25 mouse cellular contexts compared by ENCODE assay signal in the genomic region with DNA sequence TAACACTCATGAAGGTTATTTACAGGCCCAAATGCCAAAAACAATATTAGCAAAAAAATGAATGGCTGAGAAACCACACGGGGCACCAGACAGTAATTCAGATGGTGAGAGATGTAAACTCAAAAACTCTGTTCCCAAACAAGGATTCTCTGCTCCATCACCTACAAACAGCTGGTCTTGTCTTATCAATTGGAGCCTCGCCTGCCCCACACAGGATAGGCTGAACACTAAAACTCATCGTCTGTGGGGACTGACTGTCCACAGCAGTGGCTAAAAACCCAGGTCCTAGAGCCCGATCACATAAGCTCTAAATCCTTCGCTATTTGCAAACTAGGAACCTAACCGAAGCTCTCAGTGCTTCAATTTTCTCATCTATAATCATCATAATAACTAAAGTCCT. TPM values are rescaled to one million over a fixed set of nuclear protein-coding genes. Genes with fewer than 3 reads are reported as not detected.
A peak's percentile ranks its signal among the peaks of the same experiment; 100 is the strongest.
DNase-seq lines count a peak whose midpoint lies in the region; ATAC-seq lines count a peak whose summit lies in the region.
"Had no signal": no experiment of that assay in that cellular context is flagged by ENCODE, and none has a peak within 500 bp of the region (broad histone marks: within the 10 kb centered on the region; RNA-seq: fewer than 3 reads in every experiment).

No protein-coding gene starts in this region.

- H3K27me3 ChIP-seq in liver, embryonic 13.5 days: peaks cover 24% of the 10 kb centered on the region
- H3K27me3 ChIP-seq in liver, embryonic 16.5 days (ENCODE audit: control insufficient read depth, insufficient read depth, low read depth, low read length): peaks cover 26% of the 10 kb centered on the region
- H3K27me3 ChIP-seq: hindbrain, embryonic 15.5 days had no signal

- H3K4me1 ChIP-seq in liver, embryonic 13.5 days (replicated peaks): peaks cover 79% of the 10 kb centered on the region
- H3K4me1 ChIP-seq in liver, embryonic 16.5 days (ENCODE audit: control insufficient read depth, low read depth, low read length): peaks cover 53% of the 10 kb centered on the region

- H3K4me3 ChIP-seq in liver, embryonic 13.5 days (replicated peaks): no peak overlapping the region
- no peak overlapping the region for H3K4me3 ChIP-seq in liver, embryonic 16.5 days (ENCODE audit: low read depth, low read length)
- H3K4me3 ChIP-seq: embryonic facial prominence, embryonic 10.5 days; embryonic facial prominence, embryonic 13.5 days; gastrocnemius, adult 2 months; hindbrain, embryonic 12.5 days; hindbrain, embryonic 15.5 days had no signal

- intact Hi-C loops in left cerebral cortex, postnatal 10 days (cut with DNase I): no loop called here

- peak; percentile 54 for DNase-seq in liver
- no peak for DNase-seq in liver, embryonic 13.5 days
- DNase-seq in adrenal gland, postnatal 14 days: no peak
- DNase-seq in ovary, postnatal 10 days (ENCODE audit: low spot score): no peak
- no peak for DNase-seq in left cerebral cortex, postnatal 10 days (ENCODE audit: extremely low spot score in 1 of 2, low spot score in 2 of 2)
- DNase-seq in urinary bladder, adult 2 months (ENCODE audit: low spot score): no peak
- DNase-seq: adrenal gland, adult 8-10 months; cerebellum, adult 11 months; cerebellum, adult 2 months; cerebellum, adult 9-11 months; cerebellum, postnatal 25 days; forebrain, postnatal 0 days; gastrocnemius, adult 2 months; gastrocnemius, postnatal 14 days; heart, adult 11 months had no signal

- WGBS in liver, embryonic 13.5 days (ENCODE audit: insufficient replicate concordance): 53% methylated on average over 6 of the region's 6 CpGs
- 49% methylated on average over 6 of the region's 6 CpGs for WGBS in liver, embryonic 16.5 days (ENCODE audit: insufficient replicate concordance)

- ATAC-seq in erythroblast, adult 5-6 weeks (replicated peaks; ENCODE audit: low FRiP score, poor library complexity, severe bottlenecking): peak; percentile 41
- peak; percentile 74 for ATAC-seq in liver, embryonic 13.5 days (ENCODE audit: low read depth)
- ATAC-seq in liver, embryonic 16.5 days (ENCODE audit: low read depth): peak; percentile 65
- ATAC-seq: activated CD4-positive, CD25-positive, alpha-beta regulatory T cell, adult 4 months; CD4-positive, CD25-positive, alpha-beta regulatory T cell, adult 4 months; forebrain, embryonic 14.5 days; forebrain, postnatal 0 days had no signal

- no peaks in the 10 kb centered on the region for H3K9me3 ChIP-seq in liver, embryonic 13.5 days (replicated peaks)
- no peaks in the 10 kb centered on the region for H3K9me3 ChIP-seq in liver, embryonic 16.5 days (replicated peaks; ENCODE audit: control insufficient read depth, low read length)
- H3K9me3 ChIP-seq: embryonic facial prominence, embryonic 10.5 days; embryonic facial prominence, embryonic 13.5 days; hindbrain, embryonic 12.5 days; hindbrain, embryonic 15.5 days had no signal

- H3K36me3 ChIP-seq in liver, embryonic 13.5 days: peaks cover 4% of the 10 kb centered on the region; the same call in 1 of the 2 replicates
- no peaks in the 10 kb centered on the region for H3K36me3 ChIP-seq in liver, embryonic 16.5 days (ENCODE audit: control insufficient read depth, insufficient read depth)
- H3K36me3 ChIP-seq: embryonic facial prominence, embryonic 10.5 days; embryonic facial prominence, embryonic 13.5 days; hindbrain, embryonic 12.5 days; hindbrain, embryonic 15.5 days had no signal

- no peak overlapping the region for H3K4me2 ChIP-seq in liver, embryonic 13.5 days
- H3K4me2 ChIP-seq in liver, embryonic 16.5 days (ENCODE audit: low read depth, low read length): no peak overlapping the region
- H3K4me2 ChIP-seq: embryonic facial prominence, embryonic 13.5 days; heart, embryonic 11.5 days; hindbrain, embryonic 12.5 days; hindbrain, embryonic 15.5 days had no signal

- H3K27ac ChIP-seq in liver, embryonic 13.5 days: 0 out of 2 replicates have a peak overlapping the region, but pooled peaks have one; percentile 37
- peak overlapping the region; percentile 11; the same call in 1 of the 2 replicates for H3K27ac ChIP-seq in liver, embryonic 16.5 days (ENCODE audit: low read length)
- H3K27ac ChIP-seq: embryonic facial prominence, embryonic 10.5 days; embryonic facial prominence, embryonic 13.5 days; gastrocnemius, adult 2 months; hindbrain, embryonic 12.5 days; hindbrain, embryonic 15.5 days had no signal

- 0 out of 2 replicates have a peak overlapping the region, but pooled peaks have one; percentile 10 for H3K9ac ChIP-seq in liver, embryonic 13.5 days
- no peak overlapping the region for H3K9ac ChIP-seq in liver, embryonic 16.5 days (ENCODE audit: low read depth, low read length)
- H3K9ac ChIP-seq: embryonic facial prominence, embryonic 13.5 days; forebrain, postnatal 0 days; hindbrain, embryonic 12.5 days; hindbrain, embryonic 15.5 days had no signal

RNA-seq across cellular contexts. Expression of gene Plxnc1, which starts 6.3 kb away (rescaled TPM):
- total RNA-seq in erythroblast, adult 5-6 weeks (2015; ENCODE audit: low replicate concordance): 16.9 and 19.0 TPM in 2 replicates
- 18.7 and 40.6 TPM in 2 replicates for total RNA-seq in erythroblast, adult 5-6 weeks (2017; ENCODE audit: low replicate concordance)
- polyA plus RNA-seq in liver, embryonic 13.5 days (2015; fragmentation: Nextera tagmentation; extraction: Ambion mirVana): 1.8 and 2.0 TPM in 2 replicates
- 1.5 TPM in 2 replicates for polyA plus RNA-seq in liver, embryonic 16.5 days (2015; fragmentation: Nextera tagmentation; extraction: Ambion mirVana)
- 4.1 and 4.2 TPM in 2 replicates for total RNA-seq in adrenal gland, postnatal 14 days (2021)
- 10 to 100 TPM; 45.4 to 46.8 TPM for total RNA-seq in left cerebral cortex, postnatal 10 days (2021)
- polyA plus RNA-seq in urinary bladder, adult 2 months (2012; rRNA removed): 1.0 and 1.6 TPM in 2 replicates
